Mouse (Mus musculus) monocyte, adult 5-6 weeks (primary cell): ENCODE results near the gene Dolk. TPM values are rescaled to one million over a fixed set of nuclear protein-coding genes. Genes with fewer than 3 reads are reported as not detected.

Experiments
- ATAC-seq: fragments of 153-309, 156-312 bp; replicated peaks from 2 replicates; pipeline ENCODE4 v1.8.0; 2017; ENCODE audit warnings: mild to moderate bottlenecking; ENCODE audit not compliant: low TSS enrichment, insufficient number of reproducible peaks, severe bottlenecking, poor library complexity, low FRiP score
- total RNA-seq: library from RNA; stranded (forward); fragments of 200-1000, 200-491, 200-594 nt; gene quantifications from 3 replicates; pipeline ENCODE4 v1.2.3, GENCODE M21; 2017

The Dolk gene
- 9.3 to 14.3 TPM (median 11.0 TPM) in 3 replicates for total RNA-seq

GRCm38 (mm10) chr2:30286192-30287026, at the start of gene Dolk, which contains the start of gene Nup188:
TSS of gene Dolk (minus strand) at chr2:30286334.
TSS of gene Nup188 (plus strand) at chr2:30286397.
- ATAC-seq = peak; percentile 97

DNA sequence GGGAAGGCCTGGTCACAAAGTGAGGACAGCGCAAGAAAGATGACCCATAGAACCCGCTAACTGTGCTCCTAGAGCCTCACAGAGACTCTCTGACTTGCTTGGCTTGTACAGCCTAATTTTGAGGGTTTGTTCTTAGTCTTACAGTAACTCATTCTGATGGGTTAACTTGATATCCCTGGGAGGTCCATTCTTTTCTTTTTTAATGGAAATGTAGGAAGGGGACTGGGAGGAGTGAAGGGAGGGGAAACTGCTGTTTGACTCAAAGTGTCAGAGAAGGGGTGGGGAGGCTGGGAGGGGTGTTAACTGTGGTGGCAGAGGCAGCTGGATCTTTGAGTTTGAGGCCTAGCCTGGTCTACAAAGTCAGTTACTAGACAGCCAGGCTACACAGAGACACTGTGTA, 49.2 kb upstream of the Dolk start:
- no peak for ATAC-seq

GRCm38 (mm10) chr2:30328791-30329190, 42.7 kb upstream of the Dolk start:
- no peak for ATAC-seq

DNA sequence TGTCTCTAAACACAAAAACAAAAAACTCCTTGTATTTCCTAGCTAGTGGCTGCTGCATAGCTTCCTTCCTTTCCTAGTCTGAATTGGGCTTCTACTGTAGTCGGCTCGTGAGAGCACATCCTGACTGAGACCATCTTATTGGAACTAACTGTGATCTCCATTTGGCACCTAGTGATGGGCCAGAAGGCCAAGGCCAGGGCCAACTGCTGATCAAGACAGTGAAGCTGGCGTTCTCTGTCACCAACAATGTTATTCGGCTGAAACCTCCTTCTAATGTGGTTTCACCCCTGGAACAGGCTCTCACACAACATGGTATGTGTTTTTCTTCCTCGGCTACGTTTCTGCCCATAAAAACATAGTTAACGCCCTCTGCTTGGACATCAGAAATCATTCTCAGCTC, 41.1 kb upstream of the Dolk start:
- no peak for ATAC-seq

DNA sequence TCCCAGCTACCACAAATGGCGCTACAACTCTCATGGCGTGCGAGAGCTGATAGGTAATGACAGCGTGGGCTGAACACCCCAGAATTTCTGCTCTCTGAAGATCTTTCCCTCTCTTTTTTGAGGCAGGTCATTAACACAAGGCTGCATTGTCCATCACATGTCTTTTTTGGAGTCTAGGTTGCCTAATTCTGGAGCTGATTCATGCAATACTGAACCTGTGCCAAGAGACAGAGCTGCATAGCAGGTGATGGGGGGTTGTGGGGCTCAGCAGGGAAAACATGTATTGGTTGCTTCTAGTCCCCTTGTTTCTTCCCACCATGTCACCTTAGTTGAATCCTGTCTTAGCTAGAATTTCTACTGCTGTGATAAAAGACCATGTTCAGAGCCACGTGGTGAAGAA, 39.2 kb upstream of the Dolk start:
- ATAC-seq = no peak

DNA sequence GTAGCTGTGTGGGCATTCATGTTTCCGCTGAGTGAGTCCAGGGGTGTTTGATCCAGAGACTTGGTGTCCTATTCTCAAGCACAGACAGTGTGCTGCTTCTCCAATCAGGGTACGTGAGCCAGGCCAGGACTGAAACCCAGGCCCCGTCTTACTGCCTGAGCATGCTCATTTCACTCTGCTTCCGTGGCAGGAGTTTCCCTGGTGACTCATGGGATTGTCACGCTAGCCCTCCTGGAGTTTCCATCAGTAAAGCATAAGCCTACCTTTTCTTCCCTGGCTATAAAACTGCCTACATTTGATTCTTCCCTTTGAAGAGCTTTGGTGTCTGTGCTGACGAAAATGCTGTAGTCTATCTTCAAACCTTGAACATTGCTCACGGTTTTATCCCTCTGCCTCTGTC, 37.0 kb upstream of the Dolk start:
- no peak for ATAC-seq

- ATAC-seq = no peak
Observed at GRCm38 (mm10) chr2:30319260-30319659, 33.1 kb upstream of the Dolk start.

DNA sequence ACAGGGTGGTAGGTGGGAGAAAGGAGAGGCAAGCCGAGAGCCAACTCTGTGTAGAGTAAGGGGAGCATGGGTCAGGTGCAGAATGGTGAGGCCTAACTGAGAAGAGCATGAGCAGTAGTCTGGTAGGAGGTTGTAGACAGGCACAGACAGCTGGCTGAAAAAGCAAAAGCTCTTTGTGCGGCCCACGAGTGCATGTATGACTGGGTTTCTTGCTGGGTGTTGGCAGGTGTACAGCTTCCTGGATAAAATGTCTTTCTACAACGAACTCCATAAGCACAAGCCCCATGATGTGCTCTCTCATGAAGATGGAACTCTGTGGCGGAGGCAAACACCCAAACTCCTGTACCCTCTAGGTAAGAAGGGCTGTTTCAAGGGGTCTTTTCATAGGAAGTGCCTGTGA, 30.8 kb upstream of the Dolk start:
- ATAC-seq = no peak

DNA sequence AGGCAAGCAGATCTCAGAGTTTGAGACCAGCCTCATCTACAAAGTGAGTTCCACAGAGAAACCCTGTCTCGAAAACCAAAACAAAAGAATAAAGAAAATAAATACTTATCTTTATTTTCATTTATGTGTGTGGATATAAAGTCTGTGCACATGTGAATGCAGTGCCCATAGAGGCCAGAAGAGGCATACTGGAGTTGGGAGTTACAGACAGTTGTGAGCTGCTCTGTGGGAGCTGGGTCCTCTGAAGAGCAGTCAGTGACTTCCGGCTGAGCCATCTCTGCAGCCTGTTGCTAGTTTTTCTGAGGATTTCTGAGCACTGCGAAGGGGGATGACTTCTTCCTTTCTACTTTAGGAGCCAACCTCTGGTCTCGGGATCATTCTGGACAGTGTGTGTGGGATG, 30.0 kb upstream of the Dolk start:
- no peak for ATAC-seq

DNA sequence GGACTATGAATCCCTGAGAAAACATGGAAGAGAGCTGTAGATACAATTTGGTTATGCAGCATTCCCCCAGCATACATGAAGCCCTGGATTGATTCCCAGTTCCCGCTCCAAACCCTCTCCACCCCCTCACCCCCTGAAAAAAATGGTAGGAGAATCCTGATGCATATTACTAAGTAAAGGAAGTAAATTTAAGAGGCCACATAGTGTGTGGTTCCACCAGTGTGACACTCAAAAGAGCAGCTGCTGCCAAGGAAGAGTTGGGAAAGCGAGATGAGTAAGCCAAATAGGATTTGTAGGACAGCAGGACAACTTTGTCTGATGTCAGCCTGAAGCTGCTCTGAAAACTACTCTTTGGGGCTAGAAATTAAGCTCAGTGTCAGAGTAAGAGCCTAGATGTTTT, 25.3 kb upstream of the Dolk start:
- ATAC-seq = no peak

DNA sequence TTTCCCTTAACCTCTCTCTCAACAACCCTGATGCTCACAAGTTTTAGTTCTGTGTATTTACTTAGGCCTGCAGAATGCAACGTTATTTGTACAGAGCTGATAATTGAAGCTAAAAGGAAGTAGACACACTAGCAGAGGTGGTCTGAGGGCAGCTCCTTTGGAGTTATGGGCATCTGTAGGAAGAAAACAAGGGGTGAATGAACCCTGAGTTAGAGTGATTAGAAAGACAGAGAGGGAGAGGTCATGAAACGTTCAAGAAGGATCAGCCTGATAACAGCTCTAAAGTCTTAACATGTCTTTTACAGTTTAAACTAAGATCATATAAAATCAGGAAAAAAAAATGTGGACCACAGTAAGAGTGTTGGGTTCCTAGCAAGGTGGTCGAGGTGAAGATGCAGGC, 23.2 kb upstream of the Dolk start:
- no peak for ATAC-seq

DNA sequence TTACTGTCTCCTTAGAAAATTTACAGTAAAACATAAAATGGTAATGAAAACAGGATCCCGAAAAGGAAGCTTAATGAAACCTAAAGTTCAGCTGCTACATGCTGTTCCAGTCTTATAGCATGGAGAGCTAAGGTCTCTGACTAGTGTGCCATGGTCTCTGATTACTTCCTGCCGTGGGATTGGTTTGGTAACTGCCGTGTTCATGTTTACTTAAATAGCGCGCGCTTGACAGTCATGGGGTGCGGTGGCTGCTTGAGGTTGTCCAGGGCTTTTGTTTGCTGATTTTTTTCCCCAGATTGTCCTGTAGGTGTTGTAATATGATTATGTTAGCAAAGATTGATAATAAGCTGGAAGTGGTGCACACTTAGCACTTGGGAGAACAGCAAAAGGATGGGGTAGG, 20.0 kb upstream of the Dolk start:
- no peak for ATAC-seq

- ATAC-seq = no peak
Observed at GRCm38 (mm10) chr2:30299966-30300365, 13.8 kb upstream of the Dolk start.

- ATAC-seq = no peak
Observed at GRCm38 (mm10) chr2:30299525-30299924, 13.4 kb upstream of the Dolk start.

- no peak for ATAC-seq
Observed at GRCm38 (mm10) chr2:30287027-30287373, 866 bp upstream of the Dolk start.

DNA sequence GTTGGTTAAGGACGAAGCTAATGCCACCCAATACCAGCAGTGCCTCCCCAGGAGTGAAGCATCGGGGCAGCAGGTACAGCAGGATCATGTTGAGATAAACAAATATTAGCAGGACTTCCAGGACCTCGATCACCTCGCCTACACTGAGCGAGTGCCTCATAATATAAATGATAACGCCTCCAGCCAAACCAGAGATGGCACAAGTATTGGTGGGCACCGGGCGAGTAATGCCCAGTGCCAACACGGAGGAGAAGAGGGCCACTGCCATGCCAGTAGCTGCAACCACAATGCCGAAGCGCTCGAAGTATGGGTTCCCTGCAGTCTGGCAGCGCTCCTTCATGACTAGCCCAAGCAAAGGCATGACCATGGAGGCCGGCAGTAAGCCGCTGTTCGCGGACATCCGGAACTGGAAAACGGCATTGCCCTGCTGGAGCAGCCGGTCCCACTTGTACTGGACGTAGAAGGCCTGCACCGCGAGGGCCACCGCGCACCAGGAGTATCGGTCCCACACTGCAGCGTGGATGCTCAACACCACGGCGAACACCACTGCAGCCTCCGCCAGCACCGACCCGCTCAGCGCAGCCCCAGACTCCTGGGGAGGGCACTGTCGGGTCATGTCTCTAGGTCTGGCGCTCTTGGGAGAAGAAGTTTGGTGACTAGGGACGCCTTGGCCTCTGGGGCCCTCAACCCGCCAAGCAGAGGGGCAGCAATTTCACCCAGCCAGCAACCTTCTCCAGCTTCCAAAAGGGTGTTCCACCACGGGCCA, 535 bp downstream of the Dolk start:
- ATAC-seq = 0 out of 2 replicates have a peak, but pooled peaks have one; percentile 29

DNA sequence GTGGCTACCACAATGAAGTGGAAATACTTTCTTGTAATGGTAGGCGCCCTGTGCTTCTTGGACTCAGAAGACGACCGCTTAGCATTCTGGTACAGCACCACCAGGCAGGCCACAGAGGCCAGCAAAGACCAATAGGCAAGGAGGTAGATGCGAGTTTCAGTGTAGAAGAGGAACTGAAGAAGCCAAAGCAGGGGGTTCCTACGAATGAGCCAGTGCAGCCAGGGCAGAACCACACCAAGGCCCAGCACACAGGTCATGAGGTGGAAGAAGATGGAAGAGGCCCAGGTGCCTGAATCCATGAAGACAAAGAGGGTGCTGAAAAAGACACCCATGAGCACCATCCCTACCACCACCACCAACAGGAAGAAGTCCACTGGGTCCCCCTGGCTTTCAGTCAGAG, 1.1 kb downstream of the Dolk start:
- no peak for ATAC-seq

DNA sequence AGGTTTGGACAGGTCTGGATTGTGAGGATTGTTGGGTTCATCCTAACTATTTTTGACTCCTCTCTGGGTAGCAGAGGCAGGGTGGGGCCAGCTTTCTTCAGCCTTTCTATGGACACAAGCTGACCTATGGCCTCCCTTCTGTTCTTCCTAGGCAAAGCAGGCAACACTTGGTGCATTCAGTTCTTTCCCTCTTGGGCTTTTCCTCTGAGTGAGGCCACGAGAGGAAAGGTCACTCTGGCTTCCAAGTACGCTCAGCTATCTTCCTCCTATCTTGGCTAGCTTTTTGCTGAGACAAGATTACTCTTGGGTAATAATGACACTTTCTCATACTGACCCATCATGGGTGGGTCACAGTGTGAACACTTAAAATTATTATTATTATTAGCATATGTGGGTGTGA, 2.9 kb downstream of the Dolk start:
- no peak for ATAC-seq

- no peak for ATAC-seq
Observed at GRCm38 (mm10) chr2:30281651-30282050, 4.5 kb downstream of the Dolk start.

GRCm38 (mm10) chr2:30280743-30281142, 5.4 kb downstream of the Dolk start, which contains the start of gene Gm28038:
TSS of gene Gm28038 (plus strand) at chr2:30281043.
- ATAC-seq = no peak
